Mouse (Mus musculus): ENCODE data around the gene Atp5h. TPM values are rescaled to one million over a fixed set of nuclear protein-coding genes. Genes with fewer than 3 reads are reported as not detected.
A peak's percentile ranks its signal among the peaks of the same experiment; 100 is the strongest.

Gene Atp5h
- polyA plus RNA-seq, 1 experiment, result 530 TPM

- Histone ChIP-seq H3K27me3 (ENCODE audit: control insufficient read depth, insufficient read depth, insufficient read length) (no peaks in the 10 kb centered on the region), H3K4me3 (ENCODE audit: insufficient read depth, poor library complexity, severe bottlenecking) (peak within 1 kb of the TSS; percentile 79), H3K79me2 (ENCODE audit: control insufficient read depth, insufficient read depth) (peaks cover 50% of the 10 kb centered on the region), H3K36me3 (ENCODE audit: control insufficient read depth, insufficient read depth) (peaks cover 8% of the 10 kb centered on the region), H3K79me3 (ENCODE audit: low read depth) (peaks cover 40% of the 10 kb centered on the region), H3ac (ENCODE audit: control insufficient read depth, insufficient read length, low read depth) (peak within 1 kb of the TSS; percentile 84)
- no peak for TF ChIP-seq MYOD1 (IDR thresholded peaks at IDR 0.05; ENCODE audit: control insufficient read depth, insufficient read length, low read depth)
- TF ChIP-seq MYOG (IDR thresholded peaks at IDR 0.05; ENCODE audit: control insufficient read depth, extremely low read depth, insufficient read length), result no peak
- TF ChIP-seq FOSL1 (IDR thresholded peaks at IDR 0.05; ENCODE audit: insufficient read depth, low read length, poor library complexity, severe bottlenecking), result no peak
- no peak for TF ChIP-seq USF1 (IDR thresholded peaks at IDR 0.05; ENCODE audit: low read depth)
- TF ChIP-seq CTCF (IDR thresholded peaks at IDR 0.05; ENCODE audit: control insufficient read depth, insufficient read depth, insufficient read length), result no peak
- no peak for TF ChIP-seq CEBPB (IDR thresholded peaks at IDR 0.05; ENCODE audit: low read depth)
- TF ChIP-seq MAX (IDR thresholded peaks at IDR 0.05), result no peak
Observed at GRCm38 (mm10) chr11:115381743-115382539, 37.8 kb downstream of the Atp5h start, which contains the start of gene Cdr2l. TSS of gene Cdr2l (plus strand) at chr11:115381916.

GRCm38 (mm10) chr11:115381276-115381675 lies 38.5 kb downstream of the Atp5h start:
- Histone ChIP-seq H3K79me3 (ENCODE audit: low read depth) (peaks cover 34% of the 10 kb centered on the region), H3K4me3 (ENCODE audit: insufficient read depth, poor library complexity, severe bottlenecking) (peak overlapping the region; percentile 79), H3K36me3 (ENCODE audit: control insufficient read depth, insufficient read depth) (peaks cover 2% of the 10 kb centered on the region), H3K27me3 (ENCODE audit: control insufficient read depth, insufficient read depth, insufficient read length) (no peaks in the 10 kb centered on the region), H3K79me2 (ENCODE audit: control insufficient read depth, insufficient read depth) (peaks cover 44% of the 10 kb centered on the region), H3ac (ENCODE audit: control insufficient read depth, insufficient read length, low read depth) (no peak overlapping the region)
- TF ChIP-seq MYOG (IDR thresholded peaks at IDR 0.05; ENCODE audit: control insufficient read depth, extremely low read depth, insufficient read length), result no peak
- no peak for TF ChIP-seq CEBPB (IDR thresholded peaks at IDR 0.05; ENCODE audit: low read depth)
- TF ChIP-seq USF1 (IDR thresholded peaks at IDR 0.05; ENCODE audit: low read depth), result no peak
- no peak for TF ChIP-seq FOSL1 (IDR thresholded peaks at IDR 0.05; ENCODE audit: insufficient read depth, low read length, poor library complexity, severe bottlenecking)
- TF ChIP-seq MAX (IDR thresholded peaks at IDR 0.05), result no peak
- no peak for TF ChIP-seq CTCF (IDR thresholded peaks at IDR 0.05; ENCODE audit: control insufficient read depth, insufficient read depth, insufficient read length)
- TF ChIP-seq MYOD1 (IDR thresholded peaks at IDR 0.05; ENCODE audit: control insufficient read depth, insufficient read length, low read depth), result no peak

- no peak overlapping the region for H3ac ChIP-seq (ENCODE audit: control insufficient read depth, insufficient read length, low read depth)
- no peak for TF ChIP-seq CTCF (IDR thresholded peaks at IDR 0.05; ENCODE audit: control insufficient read depth, insufficient read depth, insufficient read length)
- no peak for TF ChIP-seq MYOG (IDR thresholded peaks at IDR 0.05; ENCODE audit: control insufficient read depth, extremely low read depth, insufficient read length)
- no peak for TF ChIP-seq MAX (IDR thresholded peaks at IDR 0.05)
- TF ChIP-seq MYOD1 (IDR thresholded peaks at IDR 0.05; ENCODE audit: control insufficient read depth, insufficient read length, low read depth), result no peak
- TF ChIP-seq FOSL1 (IDR thresholded peaks at IDR 0.05; ENCODE audit: insufficient read depth, low read length, poor library complexity, severe bottlenecking), result no peak
- TF ChIP-seq CEBPB (IDR thresholded peaks at IDR 0.05; ENCODE audit: low read depth), result no peak
- TF ChIP-seq USF1 (IDR thresholded peaks at IDR 0.05; ENCODE audit: low read depth), result no peak
- peaks cover 6% of the 10 kb centered on the region for H3K79me3 ChIP-seq (ENCODE audit: low read depth)
- no peaks in the 10 kb centered on the region for H3K27me3 ChIP-seq (ENCODE audit: control insufficient read depth, insufficient read depth, insufficient read length)
- H3K4me3 ChIP-seq (ENCODE audit: insufficient read depth, poor library complexity, severe bottlenecking), result no peak overlapping the region
- H3K79me2 ChIP-seq (ENCODE audit: control insufficient read depth, insufficient read depth), result peaks cover 10% of the 10 kb centered on the region
- H3K36me3 ChIP-seq (ENCODE audit: control insufficient read depth, insufficient read depth), result no peaks in the 10 kb centered on the region
Observed at GRCm38 (mm10) chr11:115377854-115378253, 41.9 kb downstream of the Atp5h start.

GRCm38 (mm10) chr11:115377254-115377653 lies 42.5 kb downstream of the Atp5h start:
- Histone ChIP-seq H3K36me3 (ENCODE audit: control insufficient read depth, insufficient read depth) (no peaks in the 10 kb centered on the region), H3K79me3 (ENCODE audit: low read depth) (peaks cover under 1% of the 10 kb centered on the region), H3ac (ENCODE audit: control insufficient read depth, insufficient read length, low read depth) (no peak overlapping the region), H3K79me2 (ENCODE audit: control insufficient read depth, insufficient read depth) (peaks cover 4% of the 10 kb centered on the region), H3K4me3 (ENCODE audit: insufficient read depth, poor library complexity, severe bottlenecking) (no peak overlapping the region), H3K27me3 (ENCODE audit: control insufficient read depth, insufficient read depth, insufficient read length) (no peaks in the 10 kb centered on the region)
- TF ChIP-seq FOSL1 (IDR thresholded peaks at IDR 0.05; ENCODE audit: insufficient read depth, low read length, poor library complexity, severe bottlenecking) (no peak), CEBPB (IDR thresholded peaks at IDR 0.05; ENCODE audit: low read depth) (no peak), MAX (IDR thresholded peaks at IDR 0.05) (no peak), USF1 (IDR thresholded peaks at IDR 0.05; ENCODE audit: low read depth) (no peak)

GRCm38 (mm10) chr11:115376722-115377121 lies 43.0 kb downstream of the Atp5h start:
- no peaks in the 10 kb centered on the region for H3K27me3 ChIP-seq (ENCODE audit: control insufficient read depth, insufficient read depth, insufficient read length)
- no peaks in the 10 kb centered on the region for H3K79me3 ChIP-seq (ENCODE audit: low read depth)
- H3K4me3 ChIP-seq (ENCODE audit: insufficient read depth, poor library complexity, severe bottlenecking), result no peak overlapping the region
- peak overlapping the region; percentile 20 for H3ac ChIP-seq (ENCODE audit: control insufficient read depth, insufficient read length, low read depth)
- TF ChIP-seq CEBPB (IDR thresholded peaks at IDR 0.05; ENCODE audit: low read depth) (peak; percentile 98), USF1 (IDR thresholded peaks at IDR 0.05; ENCODE audit: low read depth) (no peak), MYOG (IDR thresholded peaks at IDR 0.05; ENCODE audit: control insufficient read depth, extremely low read depth, insufficient read length) (no peak), MAX (IDR thresholded peaks at IDR 0.05) (no peak), MYOD1 (IDR thresholded peaks at IDR 0.05; ENCODE audit: control insufficient read depth, insufficient read length, low read depth) (no peak), CTCF (IDR thresholded peaks at IDR 0.05; ENCODE audit: control insufficient read depth, insufficient read depth, insufficient read length) (no peak), FOSL1 (IDR thresholded peaks at IDR 0.05; ENCODE audit: insufficient read depth, low read length, poor library complexity, severe bottlenecking) (peak; percentile 65)
- no peaks in the 10 kb centered on the region for H3K79me2 ChIP-seq (ENCODE audit: control insufficient read depth, insufficient read depth)
- H3K36me3 ChIP-seq (ENCODE audit: control insufficient read depth, insufficient read depth), result no peaks in the 10 kb centered on the region
